Mouse (Mus musculus) left cerebral cortex, adult 2 months (tissue): ENCODE data around the gene Hsp90ab1. TPM values are rescaled to one million over a fixed set of nuclear protein-coding genes. Genes with fewer than 3 reads are reported as not detected.

Source experiments
- DNase-seq, 2 experiments: peaks; one replicate each; pipeline ENCODE4 v3.0.0; 2021 to 2022; ENCODE audit warnings: low spot score in 2 of 2, mixed read lengths in 1 of 2; ENCODE audit errors: extremely low spot score in 1 of 2
- H3K27ac ChIP-seq: fragments of 200-600 bp; 2 replicates; pipeline ENCODE4 v1.8.1; 2022
- H3K4me3 ChIP-seq: fragments of 200-600 bp; 2 replicates; pipeline ENCODE4 v1.8.1; 2022
- CTCF ChIP-seq: fragments of 200-600 bp; IDR thresholded peaks from 2 replicates; pipeline ENCODE4 v1.8.1; 2022; ENCODE audit warnings: antibody characterized with exemption, mild to moderate bottlenecking, moderate library complexity
- intact Hi-C: fragments of 180-260 bp; cut with DNase I; formaldehyde crosslinking; loops from one replicate; pipeline ENCODE4 v1.15.1; 2025
- long read RNA-seq, 2 experiments: library from polyadenylated mRNA; stranded (forward); transcript quantifications; one replicate each; pipeline ENCODE4 v2.0.0; 2021; ENCODE audit warnings: borderline mapping rate in 2 of 2
- total RNA-seq, 2 experiments: library from RNA; stranded (reverse); gene quantifications; 2 replicates each; pipeline ENCODE4 v1.2.3; 2021

The Hsp90ab1 gene
- total RNA-seq = 1,000 to 10,000 TPM; 1,492 to 1,507 TPM
- long read RNA-seq, experiment 1, transcript Hsp90ab1-201 (11 exons, 2,520 nt) = major isoform, 1,638 of 1,852 reads
- long read RNA-seq, experiment 1, partial matches to known transcripts = 175 of 1,852 reads
- long read RNA-seq, experiment 1, other reads (novel, unspliced or antisense) = 39 of 1,852 reads
- long read RNA-seq, experiment 2, transcript Hsp90ab1-201 (11 exons, 2,520 nt) = major isoform, 1,090 of 1,215 reads
- long read RNA-seq, experiment 2, partial matches to known transcripts = 104 of 1,215 reads
- long read RNA-seq, experiment 2, other reads (novel, unspliced or antisense) = 21 of 1,215 reads

GRCm38 (mm10) chr17:45573087-45573779, at the start of gene Hsp90ab1:
Gene Hsp90ab1 (minus strand): TSS chr17:45573271.
- intact Hi-C loops = no loop called here
- peak; percentile 100 for DNase-seq
- H3K4me3 ChIP-seq = peak within 1 kb of the TSS; percentile 100
- TF ChIP-seq CTCF = no peak
- H3K27ac ChIP-seq = peak within 1 kb of the TSS; percentile 99

GRCm38 (mm10) chr17:45619386-45620256, 46.5 kb upstream of the Hsp90ab1 start:
- Histone ChIP-seq H3K4me3 (0 out of 2 replicates have a peak overlapping the region, but pooled peaks have one; percentile 13), H3K27ac (peak overlapping the region; percentile 0; the same call in 1 of the 2 replicates)
- intact Hi-C loops = loop anchor here (10.0 kb wide), 1 partner anchor 145 kb away; the partner anchor contains the start of gene Spats1
- no peak for DNase-seq
- no peak for TF ChIP-seq CTCF

GRCm38 (mm10) chr17:45618941-45619385, 45.9 kb upstream of the Hsp90ab1 start:
- DNase-seq = no peak
- peak overlapping the region; percentile 0; the same call in 1 of the 2 replicates for H3K27ac ChIP-seq
- H3K4me3 ChIP-seq = 0 out of 2 replicates have a peak overlapping the region, but pooled peaks have one; percentile 13
- no peak for TF ChIP-seq CTCF
- intact Hi-C loops = no loop called here

DNA sequence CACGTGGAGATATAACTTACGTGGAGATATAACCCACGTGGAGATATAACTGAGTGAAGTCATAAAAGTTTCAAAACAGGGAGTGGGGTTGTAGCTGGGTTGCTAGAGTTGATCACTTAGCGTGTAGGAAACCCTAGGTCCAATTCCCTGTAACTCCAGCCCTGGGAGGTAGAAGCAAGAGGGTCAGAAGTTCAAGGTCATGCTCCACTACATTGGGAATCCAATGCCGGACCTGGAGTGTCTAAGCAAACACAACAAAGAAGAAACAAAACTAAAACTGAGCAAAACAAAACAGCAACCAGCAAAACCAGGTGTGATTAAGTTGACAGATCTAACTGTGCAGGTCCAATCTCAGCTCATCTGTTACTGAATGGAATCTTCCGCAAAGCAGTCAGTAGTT, 44.6 kb upstream of the Hsp90ab1 start:
- H3K27ac ChIP-seq = no peak overlapping the region
- intact Hi-C loops = no loop called here
- DNase-seq = no peak
- no peak for TF ChIP-seq CTCF
- H3K4me3 ChIP-seq = no peak overlapping the region

DNA sequence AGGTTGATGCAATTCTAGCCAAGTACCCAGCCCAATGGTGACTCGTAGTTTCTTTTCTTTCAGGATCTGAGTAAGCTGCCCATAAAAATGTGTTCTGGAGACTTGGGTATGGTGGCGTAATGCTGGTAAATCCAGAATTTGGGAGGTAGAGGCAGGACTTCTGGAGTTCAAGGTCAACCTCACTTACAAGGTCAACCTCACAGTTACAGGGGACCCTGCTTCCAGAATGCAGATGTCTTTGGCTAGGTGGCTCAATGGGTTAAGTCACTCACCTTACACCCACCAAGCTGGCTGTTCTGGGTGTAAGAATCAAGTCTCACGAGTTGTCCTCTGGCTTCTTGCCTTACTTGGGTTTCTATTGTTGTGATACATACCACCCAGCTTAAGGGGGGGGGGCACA, 43.6 kb upstream of the Hsp90ab1 start:
- no peak for TF ChIP-seq CTCF
- Histone ChIP-seq H3K4me3 (no peak overlapping the region), H3K27ac (no peak overlapping the region)
- DNase-seq = no peak
- intact Hi-C loops = no loop called here

DNA sequence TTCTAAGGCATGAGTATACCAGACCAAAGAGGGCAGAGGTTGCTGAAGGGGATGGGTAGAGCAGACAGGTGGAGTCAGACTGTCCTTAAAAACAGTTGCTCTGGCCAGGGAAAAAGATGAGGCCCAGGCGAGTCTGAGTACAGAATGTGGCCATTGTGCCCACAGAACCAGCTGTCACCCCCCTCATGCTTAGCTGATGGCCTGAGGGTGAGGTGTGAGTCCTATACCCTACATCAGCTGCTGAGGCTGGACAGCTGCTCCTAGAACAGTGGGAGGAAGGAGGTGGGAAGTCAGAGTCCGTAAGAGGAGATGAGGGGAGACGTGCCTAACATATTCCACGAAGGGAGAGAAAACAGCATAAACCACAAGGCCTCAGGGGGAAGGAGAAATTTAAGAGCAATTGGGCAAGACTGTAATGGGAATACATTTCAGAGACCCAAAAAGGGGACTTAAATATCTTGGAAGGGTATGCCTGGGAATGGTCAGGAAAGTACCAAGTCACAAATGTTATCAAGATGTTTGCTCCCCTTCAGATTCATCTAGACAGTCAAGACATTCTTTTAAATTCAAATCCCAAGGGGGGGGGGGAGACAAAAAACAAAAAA, 43.1 kb upstream of the Hsp90ab1 start:
- H3K27ac ChIP-seq = no peak overlapping the region
- no peak overlapping the region for H3K4me3 ChIP-seq
- no peak for DNase-seq
- intact Hi-C loops = no loop called here
- no peak for TF ChIP-seq CTCF

DNA sequence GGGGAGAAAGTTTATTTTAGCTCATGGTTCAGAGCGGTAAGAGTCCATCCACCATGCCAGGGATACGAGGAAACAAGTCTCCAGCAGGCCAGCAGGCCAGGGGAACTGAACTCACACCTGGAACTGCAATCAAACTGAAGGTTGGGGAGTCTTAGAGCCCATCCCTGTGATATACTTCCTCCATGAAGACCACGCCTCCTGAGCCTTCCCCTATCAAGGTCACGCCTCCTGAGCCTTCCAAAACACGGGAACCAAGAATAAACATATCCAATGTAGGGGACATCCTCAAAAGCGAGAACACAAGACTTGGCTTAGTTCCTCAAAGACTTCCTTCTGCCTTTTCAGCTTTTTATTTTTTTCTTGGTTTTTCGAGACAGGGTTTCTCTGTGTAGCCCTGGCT, 39.9 kb upstream of the Hsp90ab1 start:
- intact Hi-C loops = no loop called here
- TF ChIP-seq CTCF = no peak

GRCm38 (mm10) chr17:45612008-45612407, 38.9 kb upstream of the Hsp90ab1 start:
- no peak for DNase-seq
- no peak for TF ChIP-seq CTCF
- H3K27ac ChIP-seq = no peak overlapping the region
- intact Hi-C loops = no loop called here
- no peak overlapping the region for H3K4me3 ChIP-seq

More for the DNA sequence above, 39.9 kb upstream of the Hsp90ab1 start:
- no peak overlapping the region for H3K27ac ChIP-seq
- H3K4me3 ChIP-seq = no peak overlapping the region
- DNase-seq = no peak

GRCm38 (mm10) chr17:45610144-45610866, 37.2 kb upstream of the Hsp90ab1 start:
- intact Hi-C loops = no loop called here
- TF ChIP-seq CTCF = no peak
- Histone ChIP-seq H3K4me3 (no peak overlapping the region), H3K27ac (no peak overlapping the region)
- no peak for DNase-seq

DNA sequence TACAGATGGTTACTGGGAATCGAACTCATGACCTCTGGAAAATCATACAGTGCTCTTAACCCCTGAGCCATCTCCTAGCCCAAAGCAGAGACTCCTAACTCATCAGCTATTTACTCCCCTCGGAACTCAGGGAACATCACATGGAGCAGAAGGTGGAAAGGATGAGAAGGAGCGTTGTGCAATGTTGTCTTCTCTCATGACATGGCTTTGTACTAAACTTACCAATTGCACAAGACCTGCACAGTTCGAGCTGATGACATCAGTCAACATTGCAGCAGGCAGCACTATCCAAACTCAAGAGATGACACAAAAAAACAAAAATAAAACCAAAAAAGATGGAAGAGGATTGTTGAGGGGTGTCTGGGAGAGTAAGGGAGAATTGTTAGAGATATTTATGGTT, 35.3 kb upstream of the Hsp90ab1 start:
- intact Hi-C loops = no loop called here
- H3K4me3 ChIP-seq = no peak overlapping the region
- no peak for DNase-seq
- no peak overlapping the region for H3K27ac ChIP-seq
- TF ChIP-seq CTCF = no peak
